Mouse (Mus musculus): ENCODE results near the gene Olfr319. TPM values are rescaled to one million over a fixed set of nuclear protein-coding genes. Genes with fewer than 3 reads are reported as not detected.
"Not testable (repeated sequence)": the region's sequence is repeated elsewhere in the genome, so short reads cannot be mapped to it uniquely, and the experiment has no call there.

Olfr319 gene
- polyA plus RNA-seq, 1 experiment from 2014 or later, result not detected

DNA sequence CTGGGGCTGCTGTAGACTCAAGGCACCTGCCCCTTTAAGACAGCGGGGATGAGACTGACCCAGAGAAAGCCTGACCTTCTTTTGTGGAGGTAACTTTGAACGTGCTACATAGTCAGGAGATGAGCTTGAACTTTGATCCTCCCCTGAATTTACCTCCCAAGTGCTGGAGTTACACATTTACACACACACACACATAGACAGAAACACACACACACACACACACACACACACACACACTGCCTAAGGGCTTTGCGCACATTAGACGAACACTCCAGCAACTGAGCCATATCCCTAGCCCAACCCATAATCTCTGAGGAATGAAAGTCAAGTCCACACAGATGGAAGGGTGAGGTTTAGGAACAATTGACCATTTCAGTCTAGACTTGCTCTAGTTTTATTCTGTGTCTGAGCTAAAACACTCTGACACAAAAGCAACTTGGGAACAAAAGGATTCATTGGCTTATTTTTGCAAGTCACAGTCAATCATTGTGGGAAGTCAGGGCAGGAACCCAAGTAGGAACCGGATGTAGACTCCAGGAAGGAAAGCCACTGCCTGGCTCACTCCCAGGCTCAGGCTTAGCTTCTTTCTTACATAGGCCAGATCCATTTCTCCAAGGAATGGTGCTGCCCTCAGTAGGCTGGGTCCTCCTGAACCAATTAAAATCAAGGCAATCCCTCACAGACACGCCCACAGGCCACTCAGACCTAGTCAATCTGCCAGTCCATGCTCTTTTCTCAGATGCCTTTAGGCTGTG is 29.1 kb downstream of the Olfr319 start:
- H3K4me1 ChIP-seq (replicated peaks; ENCODE audit: control insufficient read depth, insufficient read depth, low read length); H3K4me2 ChIP-seq (replicated peaks); H3K27ac ChIP-seq; ATAC-seq (ENCODE audit: low FRiP score); H3K4me3 ChIP-seq (replicated peaks; ENCODE audit: low read length); H3K9me3 ChIP-seq (ENCODE audit: control insufficient read depth, low read length); H3K27me3 ChIP-seq (ENCODE audit: control insufficient read depth, insufficient read depth, low read length); DNase-seq (ENCODE audit: low spot score); H3K36me3 ChIP-seq (replicated peaks; ENCODE audit: control insufficient read depth, insufficient read depth); H3K9ac ChIP-seq: not testable (repeated sequence)
- WGBS, result 84% methylated on average over 6 of the region's 6 CpGs

DNA sequence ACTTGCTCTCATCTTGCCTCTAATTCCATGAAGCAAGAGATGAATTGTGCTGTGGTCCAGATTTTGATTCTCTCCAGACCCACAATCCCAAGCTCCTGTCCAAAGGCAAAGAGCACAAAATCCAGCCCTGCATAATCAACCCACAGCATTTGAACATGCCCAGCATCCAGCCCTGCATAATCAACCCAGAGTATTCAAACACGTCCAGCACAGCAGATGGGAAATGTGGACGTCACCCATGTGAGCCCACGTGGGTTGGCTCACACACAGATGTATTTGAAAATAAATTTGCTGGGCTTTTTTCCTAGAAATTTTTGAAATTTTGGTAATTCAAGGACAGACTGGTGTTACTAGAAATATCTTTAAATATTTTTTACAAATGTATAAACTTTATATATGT is 34.4 kb downstream of the Olfr319 start:
- H3K9ac ChIP-seq, result no peak overlapping the region
- no peaks in the 10 kb centered on the region for H3K4me1 ChIP-seq (replicated peaks; ENCODE audit: control insufficient read depth, insufficient read depth, low read length)
- no peak overlapping the region for H3K4me2 ChIP-seq (replicated peaks)
- H3K9me3 ChIP-seq (ENCODE audit: control insufficient read depth, low read length), result no peaks in the 10 kb centered on the region
- no peak for ATAC-seq (ENCODE audit: low FRiP score)
- 44% methylated on average over 3 of the region's 3 CpGs for WGBS
- H3K36me3 ChIP-seq (replicated peaks; ENCODE audit: control insufficient read depth, insufficient read depth), result no peaks in the 10 kb centered on the region
- no peak overlapping the region for H3K4me3 ChIP-seq (replicated peaks; ENCODE audit: low read length)
- no peaks in the 10 kb centered on the region for H3K27me3 ChIP-seq (ENCODE audit: control insufficient read depth, insufficient read depth, low read length)
- no peak overlapping the region for H3K27ac ChIP-seq
- peak; percentile 26 for DNase-seq (ENCODE audit: low spot score)

DNA sequence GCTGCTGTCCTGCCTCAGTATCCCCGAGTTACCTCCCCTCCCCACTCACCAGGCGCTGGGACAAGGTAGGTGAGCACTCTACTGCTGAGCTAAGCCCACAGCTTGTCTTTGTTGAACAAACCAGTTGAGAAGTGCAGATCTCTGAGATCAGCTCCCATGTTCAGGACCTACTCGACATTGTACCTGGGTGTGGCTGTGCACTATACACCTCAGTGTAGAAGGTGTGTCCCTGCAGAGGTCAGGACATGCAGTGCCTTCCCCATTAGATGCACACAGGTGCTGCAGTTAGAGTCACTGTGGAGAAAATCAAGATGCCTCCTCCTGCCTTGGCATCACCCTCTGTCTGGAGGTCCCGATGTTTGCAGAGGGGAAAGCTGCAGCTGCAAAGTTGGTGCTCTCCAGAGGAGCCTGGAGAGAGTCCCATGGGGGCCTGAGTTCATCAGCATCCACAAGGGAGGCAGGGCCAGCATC is 39.9 kb downstream of the Olfr319 start, which contains the start of gene Olfr317:
Olfr317 (minus strand) TSS at position 421 of the 471 bp plus-strand sequence.
- H3K4me1 ChIP-seq (replicated peaks; ENCODE audit: control insufficient read depth, insufficient read depth, low read length), result no peaks in the 10 kb centered on the region
- no peak within 1 kb of the TSS for H3K27ac ChIP-seq
- H3K36me3 ChIP-seq (replicated peaks; ENCODE audit: control insufficient read depth, insufficient read depth), result no peaks in the 10 kb centered on the region
- WGBS, result 87% methylated on average over 4 of the region's 4 CpGs
- no peak within 1 kb of the TSS for H3K9ac ChIP-seq
- no peaks in the 10 kb centered on the region for H3K9me3 ChIP-seq (ENCODE audit: control insufficient read depth, low read length)
- no peaks in the 10 kb centered on the region for H3K27me3 ChIP-seq (ENCODE audit: control insufficient read depth, insufficient read depth, low read length)
- H3K4me3 ChIP-seq (replicated peaks; ENCODE audit: low read length), result no peak within 1 kb of the TSS
- ATAC-seq (ENCODE audit: low FRiP score) (no peak), DNase-seq (ENCODE audit: low spot score) (no peak)
- no peak within 1 kb of the TSS for H3K4me2 ChIP-seq (replicated peaks)

DNA sequence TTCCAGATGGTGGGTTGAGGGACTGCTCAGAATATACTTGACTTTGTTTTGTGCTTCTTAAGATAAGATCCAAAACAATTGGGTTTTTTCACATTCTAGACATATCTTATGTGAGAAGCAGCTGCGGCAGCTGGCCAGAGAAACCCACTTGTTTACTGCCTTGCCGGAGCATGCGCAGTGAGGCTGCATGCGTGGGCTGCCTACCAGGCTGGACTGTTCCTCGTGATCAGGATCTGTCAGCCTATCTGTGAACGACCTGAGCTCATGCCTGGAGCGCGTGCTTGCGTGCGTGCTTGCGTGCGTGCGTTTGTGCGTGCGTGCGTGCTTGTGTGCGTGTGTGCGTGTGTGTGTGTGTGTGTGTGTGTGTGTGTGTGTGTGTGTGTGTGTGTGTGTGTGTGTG is 52.1 kb downstream of the Olfr319 start:
- not testable (repeated sequence) for H3K27me3 ChIP-seq (ENCODE audit: control insufficient read depth, insufficient read depth, low read length); ATAC-seq (ENCODE audit: low FRiP score); H3K9me3 ChIP-seq (ENCODE audit: control insufficient read depth, low read length); H3K4me2 ChIP-seq (replicated peaks); H3K36me3 ChIP-seq (replicated peaks; ENCODE audit: control insufficient read depth, insufficient read depth); H3K4me1 ChIP-seq (replicated peaks; ENCODE audit: control insufficient read depth, insufficient read depth, low read length); H3K9ac ChIP-seq; H3K27ac ChIP-seq; H3K4me3 ChIP-seq (replicated peaks; ENCODE audit: low read length); DNase-seq (ENCODE audit: low spot score)
- 88% methylated on average over 18 of the region's 18 CpGs for WGBS

DNA sequence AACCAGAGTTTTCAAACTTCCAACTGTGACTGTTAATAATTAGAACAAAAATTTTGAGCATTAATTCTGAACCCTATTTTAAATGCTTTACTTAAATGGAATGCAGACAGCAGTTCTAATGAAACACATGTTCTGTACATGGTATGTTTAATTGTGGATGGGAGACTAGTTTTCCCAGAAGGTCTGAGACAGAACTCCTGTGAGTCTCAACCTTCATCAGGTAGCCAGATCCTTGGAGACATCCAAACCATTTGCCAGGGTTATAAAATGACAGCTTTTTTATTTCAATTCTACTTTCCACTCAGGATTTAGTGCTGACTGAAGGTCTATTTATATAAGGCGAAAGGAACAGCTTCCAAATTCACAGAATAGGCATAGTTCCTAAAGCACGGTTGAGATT is 53.5 kb downstream of the Olfr319 start, which contains the start of gene Olfr316:
Olfr316 (plus strand) TSS at position 301 of the 400 bp plus-strand sequence.
- H3K9me3 ChIP-seq (ENCODE audit: control insufficient read depth, low read length), result no peaks in the 10 kb centered on the region
- no peak within 1 kb of the TSS for H3K4me2 ChIP-seq (replicated peaks)
- no peaks in the 10 kb centered on the region for H3K4me1 ChIP-seq (replicated peaks; ENCODE audit: control insufficient read depth, insufficient read depth, low read length)
- H3K36me3 ChIP-seq (replicated peaks; ENCODE audit: control insufficient read depth, insufficient read depth), result no peaks in the 10 kb centered on the region
- 93% methylated on average over 2 of the region's 2 CpGs for WGBS
- no peaks in the 10 kb centered on the region for H3K27me3 ChIP-seq (ENCODE audit: control insufficient read depth, insufficient read depth, low read length)
- ATAC-seq (ENCODE audit: low FRiP score) (no peak), DNase-seq (ENCODE audit: low spot score) (peak; percentile 7)
- no peak within 1 kb of the TSS for H3K4me3 ChIP-seq (replicated peaks; ENCODE audit: low read length)
- H3K9ac ChIP-seq, result no peak within 1 kb of the TSS
- no peak within 1 kb of the TSS for H3K27ac ChIP-seq

Other genes with a start within 250 kb of the Olfr319 start
- not detected in 2 replicates for gene Lypd9, start 246.2 kb upstream of the Olfr319 start, polyA plus RNA-seq (2014; fragmentation: Nextera tagmentation; extraction: Ambion mirVana)
- not detected in 2 replicates for gene Olfr30, start 236.9 kb upstream of the Olfr319 start, polyA plus RNA-seq (2014; fragmentation: Nextera tagmentation; extraction: Ambion mirVana)
- gene Olfr332, start 206.6 kb upstream of the Olfr319 start, polyA plus RNA-seq (2014; fragmentation: Nextera tagmentation; extraction: Ambion mirVana), result not detected in 2 replicates
- gene Olfr331, start 196.6 kb upstream of the Olfr319 start, polyA plus RNA-seq (2014; fragmentation: Nextera tagmentation; extraction: Ambion mirVana), result not detected in 2 replicates
- gene Olfr330, start 164.3 kb upstream of the Olfr319 start, polyA plus RNA-seq (2014; fragmentation: Nextera tagmentation; extraction: Ambion mirVana), result not detected in 2 replicates
- 0.12 TPM in 1 of 2 replicates, not detected in the other for gene Olfr329-ps, start 152.7 kb upstream of the Olfr319 start, polyA plus RNA-seq (2014; fragmentation: Nextera tagmentation; extraction: Ambion mirVana)
- gene Olfr328, start 143.5 kb upstream of the Olfr319 start, polyA plus RNA-seq (2014; fragmentation: Nextera tagmentation; extraction: Ambion mirVana), result 0.12 TPM in 1 of 2 replicates, not detected in the other
- not detected in 2 replicates for gene Olfr224, start 128.6 kb upstream of the Olfr319 start, polyA plus RNA-seq (2014; fragmentation: Nextera tagmentation; extraction: Ambion mirVana)
- not detected in 2 replicates for gene Olfr325, start 121.4 kb upstream of the Olfr319 start, polyA plus RNA-seq (2014; fragmentation: Nextera tagmentation; extraction: Ambion mirVana)
- gene Olfr324, start 104.0 kb upstream of the Olfr319 start, polyA plus RNA-seq (2014; fragmentation: Nextera tagmentation; extraction: Ambion mirVana), result 0.25 TPM in 1 of 2 replicates, not detected in the other
- gene 2210407C18Rik, start 83.1 kb upstream of the Olfr319 start, polyA plus RNA-seq (2014; fragmentation: Nextera tagmentation; extraction: Ambion mirVana), result not detected in 2 replicates
- not detected in 2 replicates for gene Olfr323, start 68.7 kb upstream of the Olfr319 start, polyA plus RNA-seq (2014; fragmentation: Nextera tagmentation; extraction: Ambion mirVana)
- 0.20 TPM in 1 of 2 replicates, not detected in the other for gene Trim58, start 58.7 kb upstream of the Olfr319 start, polyA plus RNA-seq (2014; fragmentation: Nextera tagmentation; extraction: Ambion mirVana)
- not detected in 2 replicates for gene Olfr322, start 40.4 kb upstream of the Olfr319 start, polyA plus RNA-seq (2014; fragmentation: Nextera tagmentation; extraction: Ambion mirVana)
- gene Olfr320, start 18.1 kb upstream of the Olfr319 start, polyA plus RNA-seq (2014; fragmentation: Nextera tagmentation; extraction: Ambion mirVana), result not detected in 2 replicates
- not detected in 2 replicates for gene Olfr318, start 24.9 kb downstream of the Olfr319 start, polyA plus RNA-seq (2014; fragmentation: Nextera tagmentation; extraction: Ambion mirVana)
- 0.09 and 0.12 TPM in 2 replicates for gene Olfr317, start 40.0 kb downstream of the Olfr319 start, polyA plus RNA-seq (2014; fragmentation: Nextera tagmentation; extraction: Ambion mirVana)
- not detected in 2 replicates for gene Olfr316, start 53.6 kb downstream of the Olfr319 start, polyA plus RNA-seq (2014; fragmentation: Nextera tagmentation; extraction: Ambion mirVana)
- not detected in 2 replicates for gene Olfr315, start 74.0 kb downstream of the Olfr319 start, polyA plus RNA-seq (2014; fragmentation: Nextera tagmentation; extraction: Ambion mirVana)
- not detected in 2 replicates for gene Olfr314, start 83.8 kb downstream of the Olfr319 start, polyA plus RNA-seq (2014; fragmentation: Nextera tagmentation; extraction: Ambion mirVana)
- 6.5 and 9.4 TPM in 2 replicates for gene Fam183b, start 102.8 kb downstream of the Olfr319 start, polyA plus RNA-seq (2014; fragmentation: Nextera tagmentation; extraction: Ambion mirVana)
- gene Olfr313, start 115.8 kb downstream of the Olfr319 start, polyA plus RNA-seq (2014; fragmentation: Nextera tagmentation; extraction: Ambion mirVana), result not detected in 2 replicates
- not detected in 2 replicates for gene Olfr312, start 130.1 kb downstream of the Olfr319 start, polyA plus RNA-seq (2014; fragmentation: Nextera tagmentation; extraction: Ambion mirVana)
- not detected in 2 replicates for gene Olfr311, start 140.1 kb downstream of the Olfr319 start, polyA plus RNA-seq (2014; fragmentation: Nextera tagmentation; extraction: Ambion mirVana)
- gene Gm12258, start 148.0 kb downstream of the Olfr319 start, polyA plus RNA-seq (2014; fragmentation: Nextera tagmentation; extraction: Ambion mirVana), result 24.2 and 25.7 TPM in 2 replicates
- 13.6 and 14.6 TPM in 2 replicates for gene 2810021J22Rik, start 168.1 kb downstream of the Olfr319 start, polyA plus RNA-seq (2014; fragmentation: Nextera tagmentation; extraction: Ambion mirVana)
- gene Zfp39, start 205.1 kb downstream of the Olfr319 start, polyA plus RNA-seq (2014; fragmentation: Nextera tagmentation; extraction: Ambion mirVana), result 8.7 and 9.8 TPM in 2 replicates
- not detected in 2 replicates for gene Btnl10, start 218.7 kb downstream of the Olfr319 start, polyA plus RNA-seq (2014; fragmentation: Nextera tagmentation; extraction: Ambion mirVana)
- 682 and 743 TPM in 2 replicates for gene Rnf187, start 239.8 kb downstream of the Olfr319 start, polyA plus RNA-seq (2014; fragmentation: Nextera tagmentation; extraction: Ambion mirVana)
- gene Hist3h2ba, start 249.8 kb downstream of the Olfr319 start, polyA plus RNA-seq (2014; fragmentation: Nextera tagmentation; extraction: Ambion mirVana), result 109 and 138 TPM in 2 replicates